Mouse (Mus musculus) urinary bladder, adult 2 months (tissue): ENCODE results near the gene Uvrag. TPM values are rescaled to one million over a fixed set of nuclear protein-coding genes. Genes with fewer than 3 reads are reported as not detected.

Experiments used
- DNase-seq: peaks from one replicate; pipeline ENCODE4 v3.0.0; 2022; ENCODE audit warnings: low spot score
- polyA plus RNA-seq: library from polyadenylated mRNA; depleted of rRNA; stranded (reverse); fragments of >200 nt; gene quantifications from 2 replicates; pipeline ENCODE4 v1.2.3, GENCODE M21; 2012; rRNA removed

Gene Uvrag
- 19.4 and 21.5 TPM in 2 replicates for polyA plus RNA-seq

GRCm38 (mm10) chr7:99140984-99141918 lies at the start of gene Uvrag:
Uvrag (minus strand) TSS chr7:99141141.
- DNase-seq = peak; percentile 97

GRCm38 (mm10) chr7:99189885-99190284 lies 48.9 kb upstream of the Uvrag start:
- DNase-seq = no peak

DNA sequence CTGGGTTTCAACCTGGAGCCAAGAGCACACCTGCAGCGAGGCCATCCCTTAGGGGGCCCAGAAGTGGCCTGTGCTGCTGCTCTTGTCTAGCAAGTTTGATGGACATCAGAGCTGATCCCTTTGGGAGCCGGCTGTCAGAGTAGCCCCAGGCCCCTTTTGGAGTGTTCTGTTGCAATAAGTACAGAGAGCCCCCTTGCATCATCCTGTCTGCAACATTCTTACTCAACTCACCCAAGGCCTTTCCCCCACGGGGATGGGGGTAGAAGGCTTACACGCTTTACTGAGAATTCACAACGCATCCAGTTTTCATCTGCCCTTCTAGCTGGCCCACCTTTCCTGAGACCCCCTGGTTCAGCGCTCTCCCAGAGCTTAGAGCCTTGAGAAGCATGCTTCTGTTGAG lies 47.7 kb upstream of the Uvrag start:
- no peak for DNase-seq

- no peak for DNase-seq
These were observed 46.5 kb upstream of the Uvrag start for GRCm38 (mm10) chr7:99187451-99187850.

- no peak for DNase-seq
These were observed 44.5 kb upstream of the Uvrag start for GRCm38 (mm10) chr7:99185405-99185804.

GRCm38 (mm10) chr7:99183751-99184150 lies 42.8 kb upstream of the Uvrag start:
- DNase-seq = no peak

GRCm38 (mm10) chr7:99182432-99183172 lies 41.7 kb upstream of the Uvrag start, which contains the start of gene Dgat2:
Dgat2 (minus strand) TSS chr7:99182719.
- DNase-seq = peak; percentile 99

GRCm38 (mm10) chr7:99181619-99182431 lies 40.9 kb upstream of the Uvrag start:
- DNase-seq = no peak

GRCm38 (mm10) chr7:99180162-99180561 lies 39.2 kb upstream of the Uvrag start:
- no peak for DNase-seq

DNA sequence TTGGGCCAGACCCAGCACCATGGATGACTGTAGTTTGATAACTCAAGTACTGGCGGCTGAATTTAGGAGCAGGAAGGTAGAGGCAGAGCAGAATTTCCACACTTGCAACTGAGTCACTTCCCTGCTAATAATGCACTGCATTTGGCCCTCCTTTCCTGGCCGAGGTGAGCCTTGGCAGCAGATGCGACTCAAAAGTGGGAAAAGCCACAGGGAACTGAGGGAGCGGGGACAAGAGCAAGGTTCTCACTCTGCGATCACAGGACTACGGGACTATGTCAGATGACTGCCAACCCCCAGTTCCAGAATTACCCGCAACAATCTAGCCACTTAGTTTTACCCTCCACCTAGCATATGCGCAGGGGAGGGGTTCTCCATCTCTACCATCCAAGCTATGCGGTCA lies 38.3 kb upstream of the Uvrag start:
- no peak for DNase-seq

- no peak for DNase-seq
These were observed 36.4 kb upstream of the Uvrag start for GRCm38 (mm10) chr7:99177386-99177785.

GRCm38 (mm10) chr7:99175666-99176065 lies 34.7 kb upstream of the Uvrag start:
- DNase-seq = no peak

DNA sequence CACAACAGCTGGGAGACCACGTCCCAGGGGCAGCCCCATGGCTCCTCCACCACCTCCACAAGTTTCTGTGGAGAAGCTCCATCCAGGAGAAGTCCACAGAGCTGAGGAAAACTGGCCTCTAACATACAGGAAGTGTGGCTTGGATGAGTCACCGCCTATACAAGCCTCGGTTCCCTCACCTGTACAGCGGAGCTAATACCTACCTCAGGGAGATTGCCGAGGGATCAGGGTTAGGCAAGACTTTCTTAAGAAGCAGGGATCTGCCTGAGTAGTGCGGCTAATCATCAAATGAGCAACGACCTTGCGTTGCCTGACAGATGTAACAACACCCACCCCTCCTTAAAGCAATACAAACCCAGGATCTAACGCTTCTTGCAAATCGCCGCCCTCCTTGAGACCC lies 34.2 kb upstream of the Uvrag start:
- DNase-seq = no peak

DNA sequence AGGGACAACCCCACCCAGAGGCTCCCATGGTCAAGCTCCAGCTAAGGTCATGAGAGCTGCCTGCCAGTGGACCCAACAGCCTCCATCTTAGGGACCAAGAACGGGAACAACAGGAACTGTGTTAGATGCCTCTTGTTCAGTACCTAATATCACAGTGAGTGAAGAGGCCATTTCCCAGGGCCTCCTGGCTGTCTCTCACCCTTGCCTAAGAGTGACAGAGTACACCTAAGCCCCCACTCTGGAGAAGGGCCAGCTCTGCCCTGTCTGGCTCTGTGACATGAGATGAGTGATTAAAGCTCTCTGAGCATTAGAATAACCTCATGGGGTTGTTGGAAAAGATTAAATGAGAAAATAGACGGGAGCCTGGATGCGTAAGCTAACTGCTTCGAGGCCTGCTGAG lies 33.1 kb upstream of the Uvrag start:
- no peak for DNase-seq

GRCm38 (mm10) chr7:99172898-99173297 lies 32.0 kb upstream of the Uvrag start:
- DNase-seq = no peak

GRCm38 (mm10) chr7:99171730-99172463 lies 31.0 kb upstream of the Uvrag start:
- DNase-seq = no peak

GRCm38 (mm10) chr7:99170519-99170918 lies 29.6 kb upstream of the Uvrag start:
- DNase-seq = no peak

GRCm38 (mm10) chr7:99169717-99170403 lies 28.9 kb upstream of the Uvrag start:
- DNase-seq = no peak

GRCm38 (mm10) chr7:99168756-99169155 lies 27.8 kb upstream of the Uvrag start:
- DNase-seq = no peak

DNA sequence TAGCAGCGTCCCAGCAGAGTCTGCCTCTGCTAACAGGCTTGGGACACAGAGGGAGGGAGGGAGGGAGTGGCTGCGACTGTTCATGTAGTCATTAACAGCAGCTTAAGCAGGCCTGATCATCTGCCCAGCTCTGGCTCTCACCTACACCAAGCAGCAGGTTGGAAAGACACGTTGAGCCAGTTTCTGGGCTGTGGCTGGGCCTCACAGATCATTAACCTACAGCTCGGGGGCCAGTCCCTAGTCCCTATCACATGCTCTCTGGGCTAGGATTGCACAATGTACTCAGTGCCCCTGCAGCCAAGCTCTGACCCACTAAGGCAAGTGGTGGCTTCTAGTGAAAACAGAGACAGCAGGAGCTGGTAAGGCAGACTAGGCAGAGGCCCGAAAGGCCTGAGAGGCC lies 27.0 kb upstream of the Uvrag start:
- DNase-seq = no peak

DNA sequence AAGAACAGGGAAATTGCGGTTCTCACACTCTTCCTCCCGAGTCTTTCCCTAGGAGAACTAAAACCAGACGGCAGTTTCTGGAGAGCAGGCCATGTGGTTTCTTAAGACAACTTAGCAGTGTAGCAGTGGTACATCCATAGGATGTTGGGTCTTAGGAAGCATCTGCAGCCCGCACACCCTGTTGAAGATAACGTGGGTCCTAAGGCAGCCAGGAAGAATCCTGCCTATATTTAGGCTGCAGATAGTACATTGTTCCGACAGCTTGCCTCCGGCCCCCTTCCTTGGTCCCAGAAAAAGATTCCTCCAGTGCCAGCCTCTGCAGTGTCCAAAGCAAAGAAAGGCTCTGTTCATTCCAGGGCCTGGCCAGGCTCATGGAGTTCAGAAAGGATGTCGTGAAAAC lies 25.2 kb upstream of the Uvrag start:
- DNase-seq = no peak
